Mouse (Mus musculus) cortical plate, adult 2 months (tissue): ENCODE measurements around the gene Poldip3. TPM values are rescaled to one million over a fixed set of nuclear protein-coding genes. Genes with fewer than 3 reads are reported as not detected.

Experiments used
- H3K27ac ChIP-seq: fragments of 200-500 bp; 2 replicates; pipeline ENCODE4 v1.5.1; 2012; ENCODE audit warnings: low read length, control low read depth, inconsistent platforms; ENCODE audit not compliant: insufficient read depth
- H3K4me1 ChIP-seq: fragments of 200-500 bp; 2 replicates; pipeline ENCODE4 v1.6.1; 2011; ENCODE audit warnings: low read length; ENCODE audit not compliant: control insufficient read depth, insufficient read depth
- H3K4me3 ChIP-seq: fragments of 200-500 bp; 2 replicates; pipeline ENCODE4 v1.5.1; 2011; ENCODE audit warnings: mild to moderate bottlenecking, low read length, control low read depth; ENCODE audit not compliant: insufficient read depth
- CTCF ChIP-seq: fragments of 200-500 bp; IDR thresholded peaks from 2 replicates; pipeline ENCODE4 v1.5.1; 2011; ENCODE audit warnings: mild to moderate bottlenecking, control low read depth, low read length; ENCODE audit not compliant: insufficient read depth; ENCODE audit errors: extremely low read depth
- POLR2A ChIP-seq: fragments of 200-500 bp; IDR thresholded peaks from 2 replicates; pipeline ENCODE4 v1.6.1; 2011; ENCODE audit warnings: mild to moderate bottlenecking, low read length, control low read depth; ENCODE audit not compliant: insufficient read depth; ENCODE audit errors: extremely low read depth
- polyA plus RNA-seq: library from polyadenylated mRNA; depleted of rRNA; stranded (reverse); fragments of >200 nt; gene quantifications from 2 replicates; pipeline ENCODE4 v1.2.3, GENCODE M21; 2012; rRNA removed

The Poldip3 gene
- polyA plus RNA-seq, 1 experiment = 66.6 TPM

GRCm38 (mm10) chr15:83090874-83091273, 58.3 kb downstream of the Poldip3 start:
- H3K4me1 ChIP-seq = no peaks in the 10 kb centered on the region
- H3K27ac ChIP-seq = no peak overlapping the region
- H3K4me3 ChIP-seq = no peak overlapping the region
- no peak for TF ChIP-seq CTCF
- TF ChIP-seq POLR2A = no peak

DNA sequence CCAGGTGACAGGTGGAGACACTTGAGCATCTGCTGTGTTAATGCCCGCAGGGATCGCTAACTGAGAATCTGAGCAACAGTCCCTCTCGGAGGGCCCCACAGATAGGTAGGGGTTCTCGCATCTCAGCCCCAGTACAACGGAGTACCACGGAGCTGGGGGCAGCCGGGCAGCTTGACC, 59.9 kb downstream of the Poldip3 start, which contains the start of gene Serhl:
Gene Serhl (plus strand): TSS at position 78 of the 177 bp plus-strand sequence.
- no peak within 1 kb of the TSS for H3K27ac ChIP-seq
- no peak within 1 kb of the TSS for H3K4me3 ChIP-seq
- no peaks in the 10 kb centered on the region for H3K4me1 ChIP-seq
- TF ChIP-seq POLR2A = no peak
- TF ChIP-seq CTCF = no peak

GRCm38 (mm10) chr15:83088495-83089428, 60.4 kb downstream of the Poldip3 start:
- Histone ChIP-seq H3K27ac (no peak overlapping the region), H3K4me3 (no peak overlapping the region), H3K4me1 (no peaks in the 10 kb centered on the region)
- TF ChIP-seq CTCF (no peak), POLR2A (no peak)

- TF ChIP-seq CTCF (no peak), POLR2A (no peak)
- 0 out of 2 replicates have a peak, but pooled peaks cover 3% of the 10 kb centered on the region for H3K4me1 ChIP-seq
Observed at GRCm38 (mm10) chr15:83086636-83087328, 62.4 kb downstream of the Poldip3 start.

GRCm38 (mm10) chr15:83085901-83086300, 63.3 kb downstream of the Poldip3 start:
- no peak for TF ChIP-seq POLR2A
- TF ChIP-seq CTCF = peak; percentile 60
- 0 out of 2 replicates have a peak, but pooled peaks cover 3% of the 10 kb centered on the region for H3K4me1 ChIP-seq
- no peak overlapping the region for H3K4me3 ChIP-seq
- no peak overlapping the region for H3K27ac ChIP-seq

More at GRCm38 (mm10) chr15:83086636-83087328, 62.4 kb downstream of the Poldip3 start:
- no peak overlapping the region for H3K27ac ChIP-seq
- no peak overlapping the region for H3K4me3 ChIP-seq

GRCm38 (mm10) chr15:83084022-83084640, 65.1 kb downstream of the Poldip3 start:
- Histone ChIP-seq H3K4me3 (no peak overlapping the region), H3K4me1 (0 out of 2 replicates have a peak, but pooled peaks cover 3% of the 10 kb centered on the region), H3K27ac (no peak overlapping the region)
- no peak for TF ChIP-seq POLR2A
- TF ChIP-seq CTCF = no peak

GRCm38 (mm10) chr15:83083530-83083929, 65.7 kb downstream of the Poldip3 start:
- no peak overlapping the region for H3K27ac ChIP-seq

More at GRCm38 (mm10) chr15:83083530-83083929, 65.7 kb downstream of the Poldip3 start:
- no peak overlapping the region for H3K4me3 ChIP-seq
- no peak for TF ChIP-seq CTCF
- TF ChIP-seq POLR2A = no peak
- H3K4me1 ChIP-seq = 0 out of 2 replicates have a peak, but pooled peaks cover 3% of the 10 kb centered on the region

Other genes starting within 250 kb of the Poldip3 start
- 37.1 and 38.4 TPM in 2 replicates for gene Tcf20, start 161.5 kb downstream of the Poldip3 start, polyA plus RNA-seq
- gene Nfam1, start 116.1 kb downstream of the Poldip3 start, polyA plus RNA-seq = 2.1 and 2.6 TPM in 2 replicates
- gene Serhl, start 59.9 kb downstream of the Poldip3 start, polyA plus RNA-seq = 15.9 and 16.4 TPM in 2 replicates
- 126 and 128 TPM in 2 replicates for gene Rrp7a, start 26.6 kb downstream of the Poldip3 start, polyA plus RNA-seq
- gene Cyb5r3, start 23.2 kb upstream of the Poldip3 start, polyA plus RNA-seq = 48.4 and 57.0 TPM in 2 replicates
- 4.6 and 4.7 TPM in 2 replicates for gene A4galt, start 102.4 kb upstream of the Poldip3 start, polyA plus RNA-seq
- 24.8 and 24.9 TPM in 2 replicates for gene Arfgap3, start 200.9 kb upstream of the Poldip3 start, polyA plus RNA-seq